Mouse (Mus musculus) MEL (cell line): ENCODE measurements around the gene Tom1l2. TPM values are rescaled to one million over a fixed set of nuclear protein-coding genes. Genes with fewer than 3 reads are reported as not detected.

Source experiments
- DNase-seq: peaks from one replicate; pipeline ENCODE4 v3.0.0; 2011; ENCODE audit warnings: low read depth, low spot score
- H3K27ac ChIP-seq: 2 replicates; pipeline ENCODE4 v1.5.1; 2012; ENCODE audit warnings: low read depth, mild to moderate bottlenecking, control low read depth, low read length, moderate library complexity; ENCODE audit not compliant: control insufficient read depth
- H3K27me3 ChIP-seq, 2 experiments: fragments of 150-350 bp in 1 of 2; sonication (generic) in 1 of 2; 2 replicates each; pipeline ENCODE4 v1.6.1; 2012; ENCODE audit warnings: low read length in 2 of 2, mild to moderate bottlenecking in 2 of 2, improper control_type of control experiment in 1 of 2, moderate library complexity in 1 of 2; ENCODE audit not compliant: insufficient read depth in 2 of 2, control insufficient read depth in 1 of 2
- H3K36me3 ChIP-seq, 2 experiments: 2 replicates each; pipeline ENCODE4 v1.6.1; 2012 to 2014; ENCODE audit warnings: low read length in 2 of 2, improper control_type of control experiment in 1 of 2, inconsistent platforms in 1 of 2, mild to moderate bottlenecking in 1 of 2; ENCODE audit not compliant: insufficient read depth in 2 of 2, control insufficient read depth in 1 of 2
- H3K4me1 ChIP-seq, 2 experiments: fragments of 150-350 bp in 1 of 2; sonication (generic) in 1 of 2; 2 replicates each; pipeline ENCODE4 v1.6.1; 2012; ENCODE audit warnings: low read length in 2 of 2, improper control_type of control experiment in 1 of 2, mild to moderate bottlenecking in 1 of 2; ENCODE audit not compliant: insufficient read depth in 2 of 2, control insufficient read depth in 1 of 2
- H3K4me3 ChIP-seq, 2 experiments: fragments of 150-350 bp in 1 of 2; sonication (generic) in 1 of 2; 2 replicates each; pipeline ENCODE4 v1.5.1; 2012; ENCODE audit warnings: low read depth in 2 of 2, low read length in 2 of 2, mild to moderate bottlenecking in 2 of 2, moderate library complexity in 2 of 2, control low read depth in 1 of 2, improper control_type of control experiment in 1 of 2; ENCODE audit not compliant: control insufficient read depth in 1 of 2, insufficient read depth in 1 of 2
- H3K79me2 ChIP-seq: 2 replicates; pipeline ENCODE4 v1.6.1; 2012; ENCODE audit warnings: mild to moderate bottlenecking, low read length, moderate library complexity; ENCODE audit not compliant: control insufficient read depth, poor library complexity, insufficient read depth
- H3K9ac ChIP-seq: 2 replicates; pipeline ENCODE4 v1.6.1; 2012; ENCODE audit warnings: low read depth, mild to moderate bottlenecking, control low read depth, low read length, moderate library complexity; ENCODE audit not compliant: control insufficient read depth, poor library complexity, severe bottlenecking
- H3K9me3 ChIP-seq: fragments of 150-350 bp; sonication (generic); replicated peaks from 2 replicates; pipeline ENCODE4 v1.6.1; 2012; ENCODE audit warnings: mild to moderate bottlenecking, low read length, improper control_type of control experiment, moderate library complexity; ENCODE audit not compliant: insufficient read depth
- BHLHE40 ChIP-seq: IDR thresholded peaks from 2 replicates; pipeline ENCODE4 v1.6.1; 2012; ENCODE audit warnings: low read depth, mild to moderate bottlenecking, inconsistent platforms, low read length, improper control_type of control experiment, borderline replicate concordance
- CTCF ChIP-seq, 3 experiments: IDR thresholded peaks in 2 of 3; conservative IDR thresholded peaks in 1 of 3; 2 replicates each; pipeline ENCODE4 v1.5.1; 2011 to 2012; ENCODE audit warnings: low read length in 3 of 3, low read depth in 2 of 3, mild to moderate bottlenecking in 2 of 3, improper control_type of control experiment in 1 of 3, inconsistent platforms in 1 of 3, mixed read lengths in 1 of 3, moderate library complexity in 1 of 3; ENCODE audit not compliant: control insufficient read depth in 1 of 3, insufficient read depth in 1 of 3, poor library complexity in 1 of 3, severe bottlenecking in 1 of 3
- ELF1 ChIP-seq: IDR thresholded peaks from 2 replicates; pipeline ENCODE4 v1.6.1; 2014; ENCODE audit warnings: low read depth, mild to moderate bottlenecking, inconsistent platforms, low read length, improper control_type of control experiment, moderate library complexity
- HCFC1 ChIP-seq: IDR thresholded peaks from 2 replicates; pipeline ENCODE4 v1.6.1; 2012; ENCODE audit warnings: low read depth, mild to moderate bottlenecking, inconsistent platforms, low read length, improper control_type of control experiment, moderate library complexity
- MAFK ChIP-seq: IDR thresholded peaks from 2 replicates; pipeline ENCODE4 v1.6.1; 2011; ENCODE audit warnings: low read depth, mild to moderate bottlenecking, low read length, improper control_type of control experiment, borderline replicate concordance
- MXI1 ChIP-seq: IDR thresholded peaks from 2 replicates; pipeline ENCODE4 v1.6.1; 2011; ENCODE audit warnings: mild to moderate bottlenecking, low read depth, low read length, improper control_type of control experiment
- MYC ChIP-seq: IDR thresholded peaks from 2 replicates; pipeline ENCODE4 v1.6.1; 2011; ENCODE audit warnings: low read depth, mild to moderate bottlenecking, low read length, improper control_type of control experiment, moderate library complexity
- NRF1 ChIP-seq: IDR thresholded peaks from 2 replicates; pipeline ENCODE4 v1.6.1; 2014; ENCODE audit warnings: low read depth, mild to moderate bottlenecking, inconsistent platforms, low read length, improper control_type of control experiment, moderate library complexity; ENCODE audit not compliant: poor library complexity, insufficient read depth, severe bottlenecking
- POLR2A ChIP-seq, 2 experiments: IDR thresholded peaks; 2 replicates each; pipeline ENCODE4 v1.6.1; 2011 to 2012; ENCODE audit warnings: low read length in 2 of 2, mild to moderate bottlenecking in 2 of 2, control low read depth in 1 of 2, improper control_type of control experiment in 1 of 2, low read depth in 1 of 2, moderate library complexity in 1 of 2; ENCODE audit not compliant: control insufficient read depth in 1 of 2, insufficient read depth in 1 of 2, poor library complexity in 1 of 2
- POLR2AphosphoS5 ChIP-seq: IDR thresholded peaks from 2 replicates; pipeline ENCODE4 v1.6.1; 2012; ENCODE audit warnings: low read depth, borderline replicate concordance, mild to moderate bottlenecking, inconsistent platforms, low read length, moderate library complexity, mixed read lengths
- TCF12 ChIP-seq: IDR thresholded peaks from 2 replicates; pipeline ENCODE4 v1.6.1; 2014; ENCODE audit warnings: low read depth, mild to moderate bottlenecking, inconsistent platforms, low read length, improper control_type of control experiment, moderate library complexity
- UBTF ChIP-seq: IDR thresholded peaks from 2 replicates; pipeline ENCODE4 v1.6.1; 2012; ENCODE audit warnings: low read depth, mild to moderate bottlenecking, inconsistent platforms, low read length, improper control_type of control experiment, moderate library complexity, borderline replicate concordance; ENCODE audit not compliant: insufficient read depth
- USF1 ChIP-seq: IDR thresholded peaks from 2 replicates; pipeline ENCODE4 v1.6.1; 2014; ENCODE audit warnings: low read depth, mild to moderate bottlenecking, inconsistent platforms, low read length, improper control_type of control experiment, moderate library complexity
- USF2 ChIP-seq, 2 experiments: IDR thresholded peaks; 2 replicates each; pipeline ENCODE4 v1.6.1; 2011 to 2012; ENCODE audit warnings: improper control_type of control experiment in 2 of 2, low read length in 2 of 2, borderline replicate concordance in 1 of 2, inconsistent platforms in 1 of 2, low read depth in 1 of 2, mild to moderate bottlenecking in 1 of 2; ENCODE audit not compliant: insufficient read depth in 1 of 2
- ZC3H11A ChIP-seq: IDR thresholded peaks from 2 replicates; pipeline ENCODE4 v1.6.1; 2012; ENCODE audit warnings: low read depth, mild to moderate bottlenecking, inconsistent platforms, low read length, improper control_type of control experiment
- polyA plus RNA-seq, 2 experiments: library from polyadenylated mRNA; stranded (reverse) in 1 of 2; unstranded in 1 of 2; fragments of >175 nt in 1 of 2; fragments of >200 nt in 1 of 2; gene quantifications; 2 replicates each; pipeline versions ENCODE4 v1.2.1 to v1.2.4; 2012; ENCODE audit warnings: low replicate concordance in 2 of 2, low read depth in 1 of 2; ENCODE audit not compliant: insufficient read length in 2 of 2, insufficient read depth in 1 of 2, missing spikeins in 1 of 2
- total RNA-seq: library from RNA; depleted of rRNA; stranded (reverse); fragments of 300-350 nt; gene quantifications from 2 replicates; pipeline ENCODE4 v1.2.3, GENCODE M21; 2012

Gene Tom1l2
- total and polyA plus RNA-seq, 3 experiments, result 6.8 to 12.2 TPM; not detected in 1

GRCm38 (mm10) chr11:60288980-60289379, 63.7 kb downstream of the Tom1l2 start:
- Histone ChIP-seq H3K4me3 (no peak overlapping the region), H3K27me3 (no peaks in the 10 kb centered on the region), H3K4me1 (no peaks in the 10 kb centered on the region), H3K9ac (no peak overlapping the region), H3K79me2 (no peaks in the 10 kb centered on the region), H3K36me3 (no peaks in the 10 kb centered on the region), H3K9me3 (no peaks in the 10 kb centered on the region), H3K27ac (no peak overlapping the region)
- TF ChIP-seq CTCF (IDR thresholded peaks at IDR 0.05 in 2 of 3, conservative IDR thresholded peaks at IDR 0.05 in 1 of 3; ENCODE audit: control insufficient read depth in 1 of 3, insufficient read depth in 1 of 3, low read depth in 2 of 3, low read length in 3 of 3, poor library complexity in 1 of 3, severe bottlenecking in 1 of 3), result no peak
- no peak for TF ChIP-seq TCF12
- TF ChIP-seq BHLHE40, result no peak
- TF ChIP-seq USF1, result no peak
- TF ChIP-seq MYC, result no peak
- DNase-seq, result no peak

GRCm38 (mm10) chr11:60286311-60286710, 66.4 kb downstream of the Tom1l2 start:
- no peaks in the 10 kb centered on the region for H3K27me3 ChIP-seq
- TF ChIP-seq NRF1 (no peak), USF2 (IDR thresholded peaks at IDR 0.05; ENCODE audit: borderline replicate concordance in 1 of 2, insufficient read depth in 1 of 2, low read depth in 1 of 2, low read length in 2 of 2) (no peak), HCFC1 (no peak), MXI1 (no peak), ZC3H11A (no peak), POLR2AphosphoS5 (no peak), POLR2A (IDR thresholded peaks at IDR 0.05; ENCODE audit: control insufficient read depth in 1 of 2, insufficient read depth in 1 of 2, low read depth in 1 of 2, low read length in 2 of 2, poor library complexity in 1 of 2) (no peak), MAFK (no peak), ELF1 (no peak), UBTF (no peak)
- TF ChIP-seq, all 39 proteins: peak for 0
- no peak for DNase-seq
- Histone ChIP-seq H3K4me1 (no peaks in the 10 kb centered on the region), H3K36me3 (no peaks in the 10 kb centered on the region), H3K27ac (no peak overlapping the region), H3K4me3 (no peak overlapping the region), H3K9ac (no peak overlapping the region), H3K9me3 (no peaks in the 10 kb centered on the region), H3K79me2 (no peaks in the 10 kb centered on the region)
